Mouse (Mus musculus) testis, postnatal 10 days (tissue): ENCODE measurements at regions not wholly inside any gene's neighbourhood (a gene's known extent, or its start where the extent isn't known, plus 50 kb on each side); places are given as distances from the start of the nearest gene placed in this dataset.
"Not testable (repeated sequence)": the region's sequence is repeated elsewhere in the genome, so short reads cannot be mapped to it uniquely, and the experiment has no call there.

ENCODE experiments used
- DNase-seq: peaks from one replicate; pipeline ENCODE4 v3.0.0; 2021; ENCODE audit warnings: low spot score

DNA sequence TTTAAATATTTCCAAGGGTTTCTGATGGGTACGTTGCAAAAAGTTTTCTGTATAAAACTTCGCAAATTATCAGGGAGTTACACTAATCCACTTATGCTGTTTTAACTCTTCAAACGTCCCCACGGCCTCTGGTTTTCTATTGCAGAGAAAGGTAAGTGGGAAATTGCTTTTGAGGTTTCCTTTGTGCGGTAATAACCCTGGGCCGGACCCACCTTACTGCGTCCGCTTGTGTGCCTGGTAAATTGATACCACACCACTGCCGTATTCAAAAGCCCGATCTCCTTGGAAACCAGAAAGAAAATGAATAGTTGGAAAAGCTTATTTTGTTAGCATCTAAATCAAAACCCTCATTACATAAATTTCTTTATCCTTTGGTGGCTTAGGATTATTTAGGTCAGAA is 167.0 kb upstream of the Kit start:
- no peak for DNase-seq

DNA sequence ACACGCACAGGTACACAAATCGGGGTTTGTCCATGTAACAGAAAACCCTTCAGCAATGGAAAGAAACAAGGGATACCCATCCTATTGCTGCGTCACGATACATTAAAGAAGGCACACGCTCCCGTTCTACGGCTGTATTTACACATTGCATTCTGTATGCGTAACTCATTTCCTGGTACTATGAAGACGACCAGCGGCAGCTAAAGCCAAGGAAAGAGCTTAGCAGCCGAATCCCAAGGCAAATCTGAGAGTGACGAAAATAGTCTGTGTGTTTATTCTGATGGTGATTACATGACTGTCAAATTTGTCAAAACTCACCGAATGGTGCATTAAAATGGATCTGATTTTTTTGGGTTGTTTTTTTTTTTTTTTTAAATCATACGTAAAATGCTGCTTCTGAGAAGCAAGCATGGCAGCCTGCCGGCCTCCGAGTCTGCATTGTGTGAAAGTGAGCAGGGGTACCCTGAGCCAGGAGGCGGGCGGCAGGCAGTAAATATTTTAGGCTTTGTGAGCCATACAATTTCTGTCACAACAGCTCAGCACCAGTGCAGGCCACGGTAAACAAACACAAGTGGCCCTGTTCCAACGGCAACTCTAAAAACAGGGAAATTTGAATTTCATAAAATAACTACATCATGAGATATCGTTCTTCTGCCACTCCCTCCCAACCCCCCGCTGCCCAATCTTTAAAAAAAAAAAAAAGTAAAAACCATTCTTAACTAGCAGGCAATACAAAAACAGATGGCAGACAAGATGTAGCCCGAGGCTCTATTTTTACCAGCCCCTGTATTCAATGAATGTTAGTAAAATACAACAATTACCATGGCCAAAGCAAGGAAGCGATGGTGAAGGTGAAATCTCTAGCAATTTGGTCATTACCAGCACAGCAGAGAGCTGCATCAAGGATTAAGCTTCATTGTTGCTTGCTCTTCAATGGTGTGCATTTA is 164.2 kb upstream of the Kit start:
- no peak for DNase-seq

DNA sequence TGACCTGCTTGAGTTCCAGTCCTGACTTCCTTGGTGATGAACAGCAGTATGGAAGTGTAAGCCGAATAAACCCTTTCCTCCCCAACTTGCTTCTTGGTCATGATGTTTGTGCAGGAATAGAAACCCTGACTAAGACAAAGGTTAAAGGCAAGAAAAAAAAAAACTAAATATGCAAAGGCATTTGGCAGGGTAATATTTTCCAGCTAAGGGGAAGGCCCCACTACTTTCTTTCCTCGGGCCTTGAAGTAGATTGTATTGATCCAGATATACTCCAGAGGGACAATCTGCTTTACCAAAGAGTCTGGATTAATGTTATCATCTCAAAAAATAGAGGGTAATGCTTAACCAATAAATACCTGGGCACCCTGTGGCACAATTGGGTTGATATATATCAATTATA is 155.4 kb upstream of the Kit start:
- not testable (repeated sequence) for DNase-seq

DNA sequence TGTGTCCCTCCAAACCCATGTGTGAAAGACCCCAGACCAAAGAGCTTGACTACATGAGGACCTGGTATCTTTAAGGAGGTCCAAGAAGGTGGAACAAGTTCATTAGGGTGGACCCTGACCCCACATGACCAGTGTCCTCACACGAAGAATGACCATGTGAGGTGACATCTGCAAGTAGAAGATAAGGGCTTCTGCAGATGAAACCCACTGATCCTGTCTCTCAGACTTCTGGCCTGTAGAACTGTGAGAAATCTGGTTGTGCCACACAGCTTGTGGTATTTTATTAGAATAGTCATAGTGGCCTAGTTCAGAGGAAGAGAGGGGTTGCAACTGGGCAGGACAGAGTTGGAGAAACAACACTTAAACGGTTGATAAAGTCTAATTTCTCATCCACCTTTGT is 141.8 kb upstream of the Kit start:
- no peak for DNase-seq

DNA sequence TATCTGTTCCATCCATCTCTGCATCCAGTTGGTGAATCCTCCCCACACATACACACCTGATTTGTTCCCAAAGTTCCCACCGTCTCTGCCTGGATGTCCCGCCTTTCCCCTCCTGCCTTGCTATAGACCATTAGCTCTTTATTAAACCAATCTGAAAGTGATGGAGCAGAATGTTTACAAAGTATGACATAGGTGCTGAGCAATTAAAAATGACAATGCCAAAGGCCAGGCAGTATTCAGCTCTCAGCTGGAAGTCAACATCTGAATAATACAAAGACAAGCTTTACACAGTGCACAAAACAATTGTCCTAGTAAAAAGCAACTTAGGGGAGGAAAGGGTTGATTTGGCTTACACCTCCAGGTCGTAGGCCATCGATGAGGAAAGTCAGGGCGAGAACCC is 136.8 kb upstream of the Kit start:
- no peak for DNase-seq

DNA sequence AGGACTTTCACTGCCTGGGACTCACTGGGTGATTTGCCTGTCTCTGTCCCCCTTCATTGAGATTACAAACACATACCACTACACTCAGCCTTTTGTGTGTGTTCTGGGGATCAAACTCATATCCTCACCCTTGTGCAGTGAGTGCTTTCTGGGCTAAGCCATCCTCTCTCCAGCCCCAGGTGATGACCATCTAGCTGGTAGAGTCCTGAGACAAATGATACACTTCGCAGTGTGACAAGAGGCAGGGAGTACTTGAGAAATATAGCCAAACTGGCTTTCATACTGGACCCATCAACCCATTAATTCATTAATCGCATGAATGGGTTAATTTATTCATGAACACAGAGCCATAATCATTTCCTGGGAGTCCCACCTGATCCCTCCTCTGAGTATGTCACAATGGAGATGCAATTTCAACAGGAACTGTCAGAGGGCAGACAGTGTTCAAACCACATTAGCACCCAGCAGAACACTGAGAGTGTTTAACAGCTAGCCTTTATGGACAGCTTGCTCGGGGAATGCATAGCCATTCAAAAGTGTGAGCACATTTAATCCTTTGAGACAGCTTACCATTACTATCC is 130.6 kb upstream of the Kit start:
- DNase-seq: no peak

DNA sequence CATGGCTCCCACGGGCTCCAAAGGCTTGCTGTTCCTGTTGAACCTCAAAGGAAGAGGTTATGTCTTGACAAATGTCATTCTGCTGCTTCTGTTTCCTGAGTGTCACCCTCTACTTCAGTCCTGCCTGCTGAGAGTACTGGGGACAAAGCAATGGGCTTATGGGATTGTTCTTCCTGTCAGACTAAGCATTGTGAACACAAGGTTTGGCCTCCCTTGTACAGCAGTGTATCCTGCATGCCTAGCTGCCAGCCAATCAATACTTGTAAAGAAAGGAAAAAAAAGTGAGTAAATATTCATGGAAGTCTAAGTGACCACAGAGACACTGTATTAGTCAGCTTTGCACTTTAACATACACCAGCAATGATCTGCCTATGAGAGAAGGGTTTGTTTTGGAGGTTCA is 128.3 kb upstream of the Kit start:
- DNase-seq: no peak

DNA sequence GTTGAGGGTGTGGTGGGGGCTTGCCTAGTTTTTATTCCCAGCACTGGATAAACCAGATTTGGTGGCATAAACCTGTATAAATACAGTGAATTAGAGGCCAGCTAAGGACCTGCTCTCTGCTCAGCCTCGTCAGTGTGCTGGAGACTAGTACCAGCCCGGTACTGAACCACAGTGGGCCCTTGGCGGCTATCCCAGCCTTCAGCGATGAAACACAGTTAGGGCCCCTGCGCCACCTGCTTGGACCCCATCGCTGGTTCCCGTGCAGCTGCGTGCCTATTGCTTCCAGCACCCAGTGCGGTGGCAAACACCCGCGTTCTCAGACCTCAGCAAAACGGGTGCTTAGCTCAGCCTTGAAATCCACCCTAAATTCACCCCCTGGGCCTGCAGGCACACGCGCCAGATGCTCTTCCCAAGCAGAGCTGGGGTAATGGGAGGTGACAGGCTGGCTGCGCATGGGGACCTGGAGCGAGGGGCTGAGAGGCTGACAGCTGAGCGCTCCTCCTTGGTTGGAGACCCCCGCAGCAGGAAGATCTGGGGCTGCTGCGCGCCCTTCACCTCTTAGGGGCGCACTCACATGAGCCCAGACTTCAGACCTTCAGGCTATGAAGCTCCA is 124.7 kb upstream of the Kit start:
- no peak for DNase-seq

DNA sequence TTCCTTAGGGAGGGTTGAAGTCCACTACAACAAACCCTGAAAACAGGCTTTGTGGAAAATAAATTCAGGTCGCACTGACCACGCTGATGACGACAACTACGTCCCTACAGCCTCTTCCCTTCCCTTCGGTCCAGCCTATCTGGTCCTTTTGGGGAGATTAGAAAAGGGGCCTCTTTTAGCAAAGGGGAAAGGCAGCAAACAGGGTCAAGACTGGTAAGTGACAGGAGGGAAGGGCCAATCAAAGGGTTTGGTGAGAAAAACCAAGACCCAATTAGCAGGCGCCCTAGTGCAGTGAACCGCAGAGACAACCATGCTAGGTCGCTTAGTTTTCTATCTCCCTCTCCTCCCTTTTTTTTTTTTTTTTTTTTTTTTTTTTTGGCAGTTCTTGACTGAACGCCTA is 124.2 kb upstream of the Kit start:
- no peak for DNase-seq

DNA sequence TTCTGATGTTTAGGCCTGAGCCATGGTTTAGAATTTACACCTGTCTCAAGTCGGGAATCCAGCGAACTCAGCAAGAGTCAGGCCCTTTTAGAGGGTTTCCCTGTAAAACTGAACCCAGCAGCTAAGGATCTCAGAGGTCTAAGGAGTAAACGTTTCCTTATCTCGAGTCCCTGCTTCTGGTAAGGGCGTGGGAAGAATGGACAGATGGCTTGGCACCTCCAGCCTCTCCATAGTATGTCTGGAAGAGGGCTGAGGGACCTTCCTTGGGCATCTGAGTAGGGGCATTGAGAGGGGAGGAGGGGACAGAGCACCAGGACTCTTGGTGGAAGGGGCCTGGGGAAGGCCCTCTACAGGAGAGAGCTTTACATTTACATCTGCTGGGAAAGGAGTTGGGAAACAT is 123.6 kb upstream of the Kit start:
- DNase-seq: no peak

DNA sequence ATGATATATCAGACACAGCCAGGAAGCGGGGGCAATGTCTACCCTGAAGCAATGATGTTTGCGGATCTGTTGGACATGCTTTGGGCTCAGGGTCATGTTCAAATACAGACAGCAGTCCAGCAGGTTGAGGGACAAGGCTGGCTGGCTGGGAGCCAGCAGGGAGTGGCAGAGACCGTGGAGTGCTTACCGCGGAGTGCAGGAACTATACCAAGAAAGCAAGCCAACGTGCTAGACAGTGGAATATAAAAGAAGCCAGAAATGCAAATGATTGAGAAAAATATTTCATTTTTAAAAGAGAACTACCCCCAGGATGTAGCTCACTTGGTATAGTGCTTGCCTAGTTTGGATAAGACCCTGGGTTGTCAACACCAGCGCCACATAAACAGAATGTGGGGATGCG is 123.0 kb upstream of the Kit start:
- no peak for DNase-seq

DNA sequence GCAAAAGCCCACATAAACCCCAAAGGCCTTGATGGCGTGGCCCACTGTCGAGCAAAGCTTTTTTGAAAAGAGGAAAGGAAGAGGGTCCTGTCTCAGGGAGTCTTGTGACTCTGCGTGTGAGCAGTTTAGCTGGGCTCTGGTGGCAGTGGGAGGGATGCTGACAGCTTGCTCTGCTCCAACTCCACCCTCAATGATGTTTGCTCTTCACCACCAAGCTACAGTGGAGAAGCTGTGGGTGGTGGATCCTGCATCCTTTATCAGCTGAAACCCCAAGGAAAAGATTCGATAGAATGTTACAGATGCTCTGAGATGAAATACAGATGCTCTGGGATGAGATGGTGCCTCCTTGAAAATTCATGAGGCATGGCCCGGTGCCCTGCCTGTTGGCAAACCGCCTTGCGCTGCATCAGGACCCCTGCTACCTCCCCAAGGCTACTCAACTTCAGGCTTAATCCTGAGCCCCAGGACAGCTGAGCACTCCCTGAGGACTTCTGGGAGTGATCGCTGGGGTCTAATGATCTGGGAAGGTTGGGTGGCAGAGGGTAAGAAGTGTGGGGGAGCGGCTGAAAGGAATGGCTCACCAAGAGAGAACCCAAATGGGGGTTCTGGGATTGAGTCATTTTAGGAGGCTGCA is 120.8 kb upstream of the Kit start:
- no peak for DNase-seq

DNA sequence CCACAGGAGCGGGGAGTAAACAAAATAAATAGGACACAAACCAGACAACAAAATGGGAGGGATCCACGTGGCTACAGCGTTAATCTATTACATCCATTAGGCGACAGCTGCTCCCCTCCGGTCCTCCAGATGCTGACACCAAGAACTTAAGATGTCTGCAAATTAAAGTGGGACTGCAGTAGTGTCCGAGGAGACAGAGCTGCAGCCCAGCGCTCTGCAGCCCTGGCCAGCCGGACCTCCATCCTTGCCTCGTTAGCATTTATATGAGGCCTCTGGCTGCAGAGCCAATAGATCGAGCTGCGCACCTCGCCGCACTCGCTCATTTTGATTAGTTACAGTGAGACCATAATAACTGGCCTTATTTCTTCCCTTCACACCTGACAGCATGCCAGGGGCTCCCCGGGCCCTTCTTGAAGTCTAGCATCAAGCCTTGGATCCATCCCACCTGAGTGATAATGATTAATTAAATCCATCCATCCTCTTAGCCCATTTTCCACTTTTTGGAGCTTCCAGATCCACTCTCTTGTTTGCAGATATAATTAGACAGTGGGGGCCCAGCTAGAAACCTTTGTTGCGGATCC is 119.7 kb upstream of the Kit start:
- no peak for DNase-seq

DNA sequence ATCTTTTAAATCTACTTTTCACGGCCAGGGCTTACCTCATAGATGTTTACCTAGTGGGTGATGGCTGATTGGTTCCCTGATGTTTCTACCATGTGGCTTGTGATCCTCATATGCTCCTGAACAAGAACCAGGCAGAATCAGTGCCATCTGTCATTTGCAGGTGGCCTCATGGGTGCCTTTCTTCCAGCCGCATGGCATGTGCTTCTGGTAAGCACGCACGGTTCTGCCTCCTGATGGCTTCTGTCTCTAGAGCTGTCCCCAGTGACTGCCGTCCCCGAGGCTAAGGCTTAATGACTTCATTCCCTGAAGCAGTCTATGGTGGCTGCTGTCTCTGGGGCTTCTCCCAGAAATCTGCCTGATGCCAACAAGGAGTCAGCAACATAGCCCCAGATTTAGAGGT is 117.3 kb upstream of the Kit start:
- DNase-seq: no peak

DNA sequence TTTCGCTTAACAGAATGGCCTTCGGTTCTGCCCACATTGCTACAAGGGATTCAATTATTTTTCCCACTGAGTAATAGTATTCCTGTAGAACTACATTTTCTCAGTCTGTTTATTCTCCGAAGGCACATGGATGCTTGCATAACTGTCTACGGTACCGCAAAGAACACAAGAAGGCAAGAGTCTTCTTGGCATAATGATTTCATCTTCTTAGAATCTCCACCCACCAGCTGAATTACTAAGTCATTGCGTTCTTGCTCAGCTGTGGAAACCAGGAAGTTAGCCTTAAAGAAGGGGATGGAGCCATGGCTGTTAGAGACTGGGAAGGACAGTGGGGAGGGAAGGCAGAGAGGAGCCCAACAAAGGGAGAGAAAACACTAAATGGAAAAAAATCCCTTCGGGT is 116.4 kb upstream of the Kit start:
- DNase-seq: no peak

DNA sequence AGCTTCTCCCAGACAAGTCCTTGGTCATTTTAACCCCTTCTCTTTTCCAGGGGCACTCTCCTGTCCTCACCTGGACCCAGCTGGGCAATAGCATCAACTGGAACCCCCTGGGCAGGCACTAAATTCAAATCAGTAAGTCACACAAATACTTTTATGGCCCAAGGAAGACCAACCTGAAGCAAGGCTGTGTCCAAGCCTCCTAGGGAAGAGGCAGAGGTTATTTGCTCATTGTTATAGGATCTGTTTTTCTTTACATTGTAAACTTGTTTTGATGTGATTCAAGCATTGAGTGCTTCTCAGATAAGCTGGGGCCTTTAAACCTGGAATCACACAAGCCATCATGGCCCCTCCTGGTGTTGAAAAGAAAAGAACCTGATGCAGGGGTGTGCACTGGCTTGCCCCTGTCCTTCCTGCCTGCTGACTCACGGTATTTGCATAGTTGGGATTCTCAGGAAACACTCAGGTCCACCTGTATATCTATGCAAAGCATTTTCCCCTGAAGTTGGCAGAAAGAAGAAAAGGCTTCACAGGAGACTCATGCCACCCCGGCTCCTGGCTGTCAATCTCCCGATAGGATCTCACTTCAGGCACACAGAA is 114.9 kb upstream of the Kit start:
- DNase-seq: no peak

DNA sequence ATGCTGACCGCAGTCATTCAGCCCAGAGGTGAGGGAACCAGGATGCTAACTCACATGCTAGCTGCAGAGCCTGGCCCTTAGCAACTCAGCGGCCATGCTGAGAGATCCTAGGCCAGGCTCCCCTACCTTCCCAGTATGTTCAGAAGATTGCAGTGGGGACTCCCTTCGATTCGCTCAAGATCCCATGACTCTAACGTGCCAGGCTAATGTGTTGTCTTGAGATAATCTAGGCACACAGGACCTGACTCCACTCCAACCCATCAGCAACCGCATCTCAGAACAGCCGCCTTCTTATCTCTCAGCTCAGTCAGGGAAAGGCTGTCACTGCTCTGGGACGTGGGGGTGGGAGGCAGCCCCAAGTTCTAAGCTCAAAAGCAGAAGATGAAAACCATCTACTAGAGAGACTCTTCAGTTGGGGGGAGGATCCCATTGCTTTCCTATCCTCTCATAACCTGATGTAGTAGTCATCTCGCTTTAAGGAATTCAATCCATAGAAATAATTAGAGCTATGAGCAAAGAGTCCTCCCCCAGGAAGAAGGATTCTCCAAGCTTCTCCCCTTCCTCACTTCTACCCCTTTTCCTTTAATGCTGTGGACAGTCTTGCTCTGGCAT is 114.2 kb upstream of the Kit start:
- no peak for DNase-seq

DNA sequence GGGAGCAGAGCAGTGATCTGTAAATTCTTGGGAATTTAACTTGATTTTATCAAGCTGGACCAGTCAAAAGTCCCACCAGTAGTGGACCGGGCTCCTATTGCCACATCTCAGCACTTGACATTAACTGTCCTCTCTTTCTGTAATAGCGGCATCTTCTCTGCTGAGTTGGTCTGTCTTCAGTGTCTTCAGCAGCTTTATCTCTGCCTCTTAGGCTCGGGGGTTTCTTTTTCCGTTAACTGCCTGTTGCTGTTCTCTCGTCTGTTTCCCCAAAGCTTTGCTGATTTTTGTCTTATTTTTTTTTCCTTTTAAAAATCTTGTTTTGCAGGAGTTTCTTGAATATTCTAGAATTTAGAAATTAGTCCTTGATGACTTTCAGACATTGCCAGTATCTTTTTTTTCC is 113.3 kb upstream of the Kit start:
- DNase-seq: no peak

DNA sequence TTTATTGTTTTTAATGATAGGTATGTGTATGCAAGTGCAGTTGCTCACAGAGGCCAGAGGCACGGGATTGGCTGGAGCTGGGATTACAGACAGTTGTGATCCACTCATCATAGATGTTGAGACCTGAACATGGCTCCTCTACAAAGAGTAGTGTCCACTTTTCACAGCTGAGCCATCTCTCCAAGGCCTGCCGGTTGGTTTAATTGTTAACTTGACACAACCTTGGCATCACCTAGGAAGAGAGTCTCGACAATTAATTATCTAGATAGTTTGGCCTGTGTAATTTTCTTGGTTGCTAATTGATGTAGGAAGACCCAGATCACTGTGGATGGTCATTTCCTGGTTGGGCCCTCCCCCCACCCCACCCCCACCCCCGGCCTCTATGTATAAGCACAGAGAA is 111.1 kb upstream of the Kit start:
- DNase-seq: no peak

DNA sequence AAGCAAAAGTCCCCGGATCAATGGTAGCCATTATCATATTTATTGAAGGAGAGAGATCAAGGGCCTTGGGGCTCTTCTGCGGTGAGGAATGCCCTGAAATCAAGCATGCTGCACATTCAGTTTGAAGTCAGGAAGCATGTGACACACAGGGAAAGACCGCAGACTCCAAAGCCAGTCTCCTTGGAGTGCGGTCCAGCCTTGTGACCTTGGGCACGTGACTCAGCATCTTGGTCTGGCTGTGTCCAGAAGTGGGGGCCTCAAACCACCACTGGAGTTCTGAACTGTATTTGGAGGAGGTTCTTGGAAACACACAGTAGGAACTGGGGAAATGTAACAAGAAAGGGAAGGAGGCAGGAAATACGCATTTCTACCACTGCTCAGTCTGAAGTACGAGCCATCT is 109.0 kb upstream of the Kit start:
- DNase-seq: no peak

DNA sequence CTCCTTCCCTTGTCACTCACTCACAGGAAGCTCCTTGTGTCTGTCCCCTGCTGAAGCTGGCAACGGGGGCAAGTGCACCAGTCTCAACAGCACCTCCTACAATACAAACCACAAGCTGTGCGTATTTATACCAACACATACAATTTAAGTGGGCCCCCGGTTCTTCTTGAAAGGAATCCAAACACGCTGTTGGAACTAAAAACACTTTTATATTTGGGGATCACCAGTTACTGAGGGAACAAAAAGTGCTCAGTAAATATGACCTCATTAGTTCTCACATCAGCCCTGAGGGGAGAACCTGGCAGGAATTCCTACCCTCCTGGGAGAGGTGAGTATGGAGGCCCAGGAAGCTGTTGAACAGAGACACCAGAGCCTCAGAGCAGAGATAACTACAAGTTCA is 107.8 kb upstream of the Kit start:
- no peak for DNase-seq

DNA sequence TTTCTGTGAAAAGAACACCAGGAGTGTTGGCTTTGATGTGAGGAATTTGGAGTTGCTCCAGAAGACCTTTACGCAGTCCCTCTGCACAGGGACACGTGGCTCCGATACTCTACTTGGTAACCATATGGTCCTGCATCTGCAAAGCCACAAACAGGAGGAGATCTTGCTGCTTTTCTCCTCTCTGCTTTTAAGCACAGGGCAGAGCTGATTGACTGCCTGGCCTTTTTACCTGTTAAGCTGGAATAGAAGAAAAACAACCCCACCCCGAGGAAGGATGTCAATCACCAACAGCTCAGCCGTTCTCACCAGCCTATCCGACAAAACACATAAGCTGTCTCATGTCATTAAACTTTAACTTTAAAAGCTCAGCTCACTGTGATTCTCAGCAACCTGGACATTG is 106.8 kb upstream of the Kit start:
- DNase-seq: no peak
